Mouse (Mus musculus): Measurements from ENCODE around the gene Cdkal1. TPM values are rescaled to one million over a fixed set of nuclear protein-coding genes. Genes with fewer than 3 reads are reported as not detected.

Cdkal1 gene
- polyA plus RNA-seq, 1 experiment from 2014 or later = 25.9 TPM

DNA sequence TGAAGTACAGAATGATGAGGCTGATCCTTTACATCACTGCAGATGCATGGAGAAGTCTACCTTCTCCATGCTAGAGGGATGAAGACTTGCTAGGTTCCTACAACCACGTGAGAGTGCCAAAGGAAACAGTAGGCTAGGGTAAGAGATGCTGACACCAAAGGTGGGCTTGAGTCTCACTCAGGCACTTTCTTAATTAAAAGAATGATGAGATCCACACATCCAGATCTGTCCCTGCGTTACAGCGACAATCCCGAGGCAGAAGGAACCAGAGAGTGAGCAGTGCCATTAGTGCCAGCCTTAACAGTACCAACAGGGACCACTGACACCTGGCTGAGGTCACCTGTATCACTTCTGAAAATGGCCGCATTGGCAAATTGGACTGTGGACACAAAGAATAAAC is 539.2 kb downstream of the Cdkal1 start:
- 89% methylated on average over 5 of the region's 5 CpGs for WGBS
- Histone ChIP-seq H3K27me3 (replicated peaks; ENCODE audit: control insufficient read depth, insufficient read depth, low read length) (no peaks in the 10 kb centered on the region), H3K4me3 (ENCODE audit: low read depth, low read length) (no peak overlapping the region)

DNA sequence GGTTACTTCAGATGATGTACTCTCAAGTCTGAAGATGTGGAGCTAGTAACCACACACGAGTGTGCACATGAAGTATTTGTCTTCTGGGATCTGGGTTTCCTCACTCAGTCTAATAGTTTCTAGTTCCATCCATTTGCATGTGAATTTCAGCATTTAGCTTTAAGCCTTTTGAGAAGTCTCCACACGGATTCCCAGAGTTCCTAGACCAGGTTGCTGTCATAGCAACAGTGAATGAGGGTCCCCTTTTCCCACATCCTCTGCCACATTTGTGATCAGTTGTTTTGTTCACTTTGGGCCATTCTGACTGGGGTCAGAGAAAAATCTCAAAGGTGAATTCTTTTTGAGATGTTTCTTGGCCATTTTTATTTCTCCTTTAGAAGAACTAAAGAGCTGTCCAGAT is 543.4 kb downstream of the Cdkal1 start:
- H3K36me3 ChIP-seq (ENCODE audit: control insufficient read depth, insufficient read depth, low read length) = no peaks in the 10 kb centered on the region
- no peak for DNase-seq (ENCODE audit: low spot score)

More for the DNA sequence above, 539.2 kb downstream of the Cdkal1 start:
- ATAC-seq (ENCODE audit: low read depth) (no peak), DNase-seq (ENCODE audit: low spot score) (no peak)
- Histone ChIP-seq H3K4me2 (ENCODE audit: low read depth, low read length) (no peak overlapping the region), H3K9ac (ENCODE audit: low read depth, low read length) (no peak overlapping the region), H3K27ac (replicated peaks; ENCODE audit: low read depth, low read length) (no peak overlapping the region), H3K9me3 (ENCODE audit: control insufficient read depth, low read length) (no peaks in the 10 kb centered on the region), H3K36me3 (ENCODE audit: control insufficient read depth, insufficient read depth, low read length) (no peaks in the 10 kb centered on the region), H3K4me1 (ENCODE audit: control insufficient read depth, insufficient read depth, low read length) (0 out of 2 replicates have a peak, but pooled peaks cover 6% of the 10 kb centered on the region)

DNA sequence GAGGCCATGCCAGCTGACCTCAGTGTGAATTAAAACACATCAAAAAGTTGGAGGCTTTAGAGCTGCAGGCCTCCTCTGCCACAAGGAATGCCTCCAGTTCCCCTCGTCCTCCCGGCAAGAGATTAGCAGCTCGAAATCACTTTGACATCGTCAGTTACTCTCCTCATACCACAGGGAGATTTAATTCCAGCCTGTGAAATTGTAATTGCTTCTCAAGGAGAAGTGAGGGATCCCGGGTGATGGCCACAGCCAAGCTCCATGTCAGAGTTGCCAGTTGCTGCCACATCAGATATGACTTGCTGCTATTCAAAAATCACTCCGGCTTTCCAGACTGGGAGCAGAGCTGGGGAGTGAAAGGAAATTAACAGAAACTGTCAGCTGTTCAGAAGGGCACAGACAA is 548.1 kb downstream of the Cdkal1 start:
- H3K4me2 ChIP-seq (ENCODE audit: low read depth, low read length) = no peak overlapping the region
- H3K4me1 ChIP-seq (ENCODE audit: control insufficient read depth, insufficient read depth, low read length) = no peaks in the 10 kb centered on the region
- ATAC-seq (ENCODE audit: low read depth) (no peak), DNase-seq (ENCODE audit: low spot score) (peak; percentile 24)
- no peak overlapping the region for H3K4me3 ChIP-seq (ENCODE audit: low read depth, low read length)
- H3K9me3 ChIP-seq (ENCODE audit: control insufficient read depth, low read length) = no peaks in the 10 kb centered on the region
- no peaks in the 10 kb centered on the region for H3K36me3 ChIP-seq (ENCODE audit: control insufficient read depth, insufficient read depth, low read length)
- H3K27ac ChIP-seq (replicated peaks; ENCODE audit: low read depth, low read length) = no peak overlapping the region
- no peaks in the 10 kb centered on the region for H3K27me3 ChIP-seq (replicated peaks; ENCODE audit: control insufficient read depth, insufficient read depth, low read length)
- no peak overlapping the region for H3K9ac ChIP-seq (ENCODE audit: low read depth, low read length)
- 34% methylated on average over 6 of the region's 6 CpGs for WGBS

More for the DNA sequence above, 543.4 kb downstream of the Cdkal1 start:
- Histone ChIP-seq H3K27ac (replicated peaks; ENCODE audit: low read depth, low read length) (no peak overlapping the region), H3K9me3 (ENCODE audit: control insufficient read depth, low read length) (no peaks in the 10 kb centered on the region), H3K4me1 (ENCODE audit: control insufficient read depth, insufficient read depth, low read length) (no peaks in the 10 kb centered on the region), H3K4me3 (ENCODE audit: low read depth, low read length) (no peak overlapping the region), H3K4me2 (ENCODE audit: low read depth, low read length) (no peak overlapping the region), H3K9ac (ENCODE audit: low read depth, low read length) (no peak overlapping the region), H3K27me3 (replicated peaks; ENCODE audit: control insufficient read depth, insufficient read depth, low read length) (no peaks in the 10 kb centered on the region)
- WGBS = 71% methylated on average over 2 of the region's 2 CpGs
- ATAC-seq (ENCODE audit: low read depth) = no peak

DNA sequence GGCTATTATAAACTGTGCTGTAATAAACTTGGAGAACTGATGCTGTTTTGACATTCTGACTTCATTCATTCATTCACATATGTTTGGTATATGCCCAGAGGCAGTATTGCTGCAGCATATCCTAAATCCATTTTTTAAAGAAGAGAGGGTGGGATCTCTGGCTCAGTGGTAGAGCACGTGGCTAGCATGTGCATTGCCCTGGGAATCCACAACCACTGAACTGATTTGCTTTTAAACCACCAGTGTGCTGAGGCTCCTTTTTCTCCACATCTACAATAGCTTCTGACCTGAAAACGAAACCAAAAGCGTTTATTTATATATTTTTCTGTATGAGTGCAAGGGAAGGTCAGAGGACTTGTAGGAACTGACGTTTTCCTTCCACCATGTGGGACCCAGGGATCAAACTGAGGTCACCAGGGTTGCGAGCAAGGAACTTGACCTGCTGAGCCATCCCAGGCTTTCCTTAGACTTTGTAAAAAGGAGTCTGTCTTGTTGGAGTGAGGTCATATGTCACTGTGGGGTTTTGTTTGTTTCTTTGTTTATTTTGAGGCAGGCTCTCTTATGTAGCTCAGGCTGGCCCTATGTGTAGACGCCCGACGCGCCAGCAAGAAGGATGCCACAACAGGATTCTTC is 562.8 kb downstream of the Cdkal1 start:
- WGBS = 75% methylated on average over 9 of the region's 9 CpGs
- Histone ChIP-seq H3K27ac (replicated peaks; ENCODE audit: low read depth, low read length) (no peak overlapping the region), H3K9me3 (ENCODE audit: control insufficient read depth, low read length) (no peaks in the 10 kb centered on the region), H3K27me3 (replicated peaks; ENCODE audit: control insufficient read depth, insufficient read depth, low read length) (no peaks in the 10 kb centered on the region), H3K9ac (ENCODE audit: low read depth, low read length) (no peak overlapping the region), H3K4me1 (ENCODE audit: control insufficient read depth, insufficient read depth, low read length) (no peaks in the 10 kb centered on the region), H3K4me3 (ENCODE audit: low read depth, low read length) (no peak overlapping the region), H3K36me3 (ENCODE audit: control insufficient read depth, insufficient read depth, low read length) (no peaks in the 10 kb centered on the region), H3K4me2 (ENCODE audit: low read depth, low read length) (no peak overlapping the region)
- DNase-seq (ENCODE audit: low spot score) (no peak), ATAC-seq (ENCODE audit: low read depth) (no peak)

DNA sequence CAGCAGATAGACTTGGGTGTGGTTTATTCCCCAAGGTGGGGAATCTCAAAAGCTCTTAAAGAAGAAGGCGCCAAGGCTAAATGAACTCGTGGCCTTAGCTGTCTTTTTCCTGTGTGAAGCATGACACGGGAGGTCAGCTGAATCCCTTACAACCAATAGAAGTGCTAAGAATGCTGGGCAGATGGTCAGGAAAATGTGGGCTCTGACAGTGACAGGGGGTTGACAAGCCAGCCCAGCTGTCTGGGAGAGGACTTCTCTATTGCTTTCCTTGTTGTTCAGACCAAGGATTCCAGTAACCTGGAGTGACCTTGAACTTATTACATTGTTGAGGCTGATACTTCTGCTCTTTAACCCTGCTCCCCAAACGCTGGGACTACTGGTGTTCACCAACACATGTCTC is 564.9 kb downstream of the Cdkal1 start:
- H3K9ac ChIP-seq (ENCODE audit: low read depth, low read length) = no peak overlapping the region
- no peaks in the 10 kb centered on the region for H3K27me3 ChIP-seq (replicated peaks; ENCODE audit: control insufficient read depth, insufficient read depth, low read length)
- no peak overlapping the region for H3K4me2 ChIP-seq (ENCODE audit: low read depth, low read length)
- no peak for DNase-seq (ENCODE audit: low spot score)
- no peak for ATAC-seq (ENCODE audit: low read depth)
- no peaks in the 10 kb centered on the region for H3K4me1 ChIP-seq (ENCODE audit: control insufficient read depth, insufficient read depth, low read length)
- H3K9me3 ChIP-seq (ENCODE audit: control insufficient read depth, low read length) = no peaks in the 10 kb centered on the region
- 64% methylated on average over 4 of the region's 4 CpGs for WGBS
- no peak overlapping the region for H3K27ac ChIP-seq (replicated peaks; ENCODE audit: low read depth, low read length)
- H3K4me3 ChIP-seq (ENCODE audit: low read depth, low read length) = no peak overlapping the region
- no peaks in the 10 kb centered on the region for H3K36me3 ChIP-seq (ENCODE audit: control insufficient read depth, insufficient read depth, low read length)

DNA sequence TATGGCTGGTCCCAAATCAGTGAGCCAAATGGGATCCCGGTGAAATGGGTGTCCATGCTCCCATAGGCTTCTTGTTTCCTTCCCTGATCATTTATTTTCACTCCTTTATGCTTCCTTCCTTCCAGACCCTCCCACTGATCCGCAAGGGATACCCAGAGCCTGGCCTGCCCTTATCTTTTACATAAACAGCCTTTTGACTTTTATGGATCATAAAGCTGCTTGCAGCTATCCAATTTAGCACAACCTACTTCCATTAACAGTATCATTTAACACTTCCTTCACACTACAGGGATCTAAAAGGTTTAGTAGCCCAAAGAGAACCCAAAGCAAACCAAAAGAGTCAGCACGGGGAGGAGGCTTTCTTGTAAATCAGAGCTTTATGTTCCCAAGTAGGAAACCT is 570.4 kb downstream of the Cdkal1 start:
- Histone ChIP-seq H3K36me3 (ENCODE audit: control insufficient read depth, insufficient read depth, low read length) (no peaks in the 10 kb centered on the region), H3K27ac (replicated peaks; ENCODE audit: low read depth, low read length) (no peak overlapping the region), H3K4me3 (ENCODE audit: low read depth, low read length) (no peak overlapping the region), H3K9ac (ENCODE audit: low read depth, low read length) (no peak overlapping the region), H3K27me3 (replicated peaks; ENCODE audit: control insufficient read depth, insufficient read depth, low read length) (no peaks in the 10 kb centered on the region), H3K4me2 (ENCODE audit: low read depth, low read length) (no peak overlapping the region), H3K4me1 (ENCODE audit: control insufficient read depth, insufficient read depth, low read length) (no peaks in the 10 kb centered on the region), H3K9me3 (ENCODE audit: control insufficient read depth, low read length) (no peaks in the 10 kb centered on the region)
- 74% methylated on average over 3 of the region's 3 CpGs for WGBS
- DNase-seq (ENCODE audit: low spot score) (no peak), ATAC-seq (ENCODE audit: low read depth) (no peak)

DNA sequence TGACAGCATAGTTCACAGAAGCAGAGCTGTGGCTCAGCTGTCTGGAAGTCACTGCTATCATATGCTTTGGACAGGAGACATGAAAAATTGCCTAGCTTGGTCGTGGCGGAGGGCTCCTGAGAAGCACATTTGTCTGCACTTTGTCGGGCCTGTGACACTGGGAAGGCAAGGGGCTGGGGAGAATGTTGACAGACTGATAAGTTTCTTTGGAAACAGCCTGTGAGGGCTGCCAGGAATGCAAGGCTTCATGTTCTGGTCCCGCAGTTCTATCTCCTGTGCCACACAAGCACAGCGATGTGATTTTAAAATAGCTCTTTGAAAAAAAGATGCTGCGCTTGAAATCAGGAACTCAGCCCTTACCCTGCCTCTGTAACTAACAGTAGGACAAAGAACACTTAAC is 573.9 kb downstream of the Cdkal1 start:
- Histone ChIP-seq H3K4me2 (ENCODE audit: low read depth, low read length) (no peak overlapping the region), H3K27ac (replicated peaks; ENCODE audit: low read depth, low read length) (no peak overlapping the region), H3K9ac (ENCODE audit: low read depth, low read length) (no peak overlapping the region), H3K4me1 (ENCODE audit: control insufficient read depth, insufficient read depth, low read length) (no peaks in the 10 kb centered on the region), H3K27me3 (replicated peaks; ENCODE audit: control insufficient read depth, insufficient read depth, low read length) (no peaks in the 10 kb centered on the region), H3K9me3 (ENCODE audit: control insufficient read depth, low read length) (no peaks in the 10 kb centered on the region), H3K36me3 (ENCODE audit: control insufficient read depth, insufficient read depth, low read length) (no peaks in the 10 kb centered on the region), H3K4me3 (ENCODE audit: low read depth, low read length) (no peak overlapping the region)
- WGBS = 66% methylated on average over 6 of the region's 6 CpGs
- ATAC-seq (ENCODE audit: low read depth) = no peak
- no peak for DNase-seq (ENCODE audit: low spot score)

DNA sequence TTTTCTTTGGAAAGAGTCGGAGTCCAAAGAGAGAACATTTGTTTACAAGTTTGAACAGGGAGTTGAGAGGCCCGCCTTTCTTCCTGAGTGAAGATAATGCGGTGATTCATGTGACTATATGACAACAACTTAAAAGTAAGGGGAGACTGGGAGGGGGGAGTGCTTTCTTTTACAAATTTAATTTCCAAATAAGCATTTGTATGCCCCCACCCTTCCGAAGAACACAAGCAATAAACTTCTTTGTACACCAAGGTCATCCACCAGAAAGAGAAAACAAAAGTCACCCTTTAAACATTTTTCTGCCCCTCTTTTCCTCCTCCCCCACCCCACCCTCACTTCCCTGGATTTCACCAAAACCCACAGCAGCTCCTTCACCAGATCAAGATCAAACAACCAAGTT is 577.3 kb downstream of the Cdkal1 start:
- Histone ChIP-seq H3K4me1 (ENCODE audit: control insufficient read depth, insufficient read depth, low read length) (0 out of 2 replicates have a peak, but pooled peaks cover 2% of the 10 kb centered on the region), H3K4me2 (ENCODE audit: low read depth, low read length) (no peak overlapping the region), H3K36me3 (ENCODE audit: control insufficient read depth, insufficient read depth, low read length) (no peaks in the 10 kb centered on the region), H3K9ac (ENCODE audit: low read depth, low read length) (no peak overlapping the region), H3K4me3 (ENCODE audit: low read depth, low read length) (no peak overlapping the region), H3K9me3 (ENCODE audit: control insufficient read depth, low read length) (no peaks in the 10 kb centered on the region), H3K27ac (replicated peaks; ENCODE audit: low read depth, low read length) (no peak overlapping the region), H3K27me3 (replicated peaks; ENCODE audit: control insufficient read depth, insufficient read depth, low read length) (no peaks in the 10 kb centered on the region)
- 56% methylated on average over 4 of the region's 4 CpGs for WGBS
- DNase-seq (ENCODE audit: low spot score) (no peak), ATAC-seq (ENCODE audit: low read depth) (no peak)

DNA sequence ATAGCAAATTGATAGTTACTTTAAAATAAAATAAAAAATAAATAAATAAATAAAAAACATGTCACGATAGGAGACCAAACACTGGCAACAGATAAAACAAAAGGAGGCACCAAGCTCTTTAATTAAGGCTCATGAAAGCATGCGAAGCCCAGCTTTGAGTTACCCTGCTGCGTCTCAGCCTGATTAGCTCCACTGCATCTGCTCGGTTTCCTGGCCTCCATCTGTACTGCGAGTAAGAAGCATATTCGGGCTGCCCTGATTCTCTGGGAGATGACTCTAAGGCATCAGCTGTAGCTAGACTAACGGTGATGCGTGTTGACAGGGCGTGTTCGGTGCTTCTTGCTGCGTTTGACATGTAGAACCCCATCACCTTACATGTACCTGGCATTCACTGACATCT is 581.2 kb downstream of the Cdkal1 start:
- H3K4me3 ChIP-seq (ENCODE audit: low read depth, low read length) = no peak overlapping the region
- DNase-seq (ENCODE audit: low spot score) (peak; percentile 43), ATAC-seq (ENCODE audit: low read depth) (no peak)
- WGBS = 69% methylated on average over 11 of the region's 11 CpGs
- H3K4me1 ChIP-seq (ENCODE audit: control insufficient read depth, insufficient read depth, low read length) = 0 out of 2 replicates have a peak, but pooled peaks cover 2% of the 10 kb centered on the region
- H3K36me3 ChIP-seq (ENCODE audit: control insufficient read depth, insufficient read depth, low read length) = no peaks in the 10 kb centered on the region
- no peaks in the 10 kb centered on the region for H3K9me3 ChIP-seq (ENCODE audit: control insufficient read depth, low read length)
- H3K27ac ChIP-seq (replicated peaks; ENCODE audit: low read depth, low read length) = no peak overlapping the region
- no peak overlapping the region for H3K4me2 ChIP-seq (ENCODE audit: low read depth, low read length)
- no peaks in the 10 kb centered on the region for H3K27me3 ChIP-seq (replicated peaks; ENCODE audit: control insufficient read depth, insufficient read depth, low read length)
- H3K9ac ChIP-seq (ENCODE audit: low read depth, low read length) = no peak overlapping the region
